Mouse (Mus musculus) bone marrow macrophage, adult 2 months (primary cell): Measurements from ENCODE around the gene Nynrin.

Source experiments
- CTCF ChIP-seq: IDR thresholded peaks from 2 replicates; pipeline ENCODE4 v1.5.1; 2012; ENCODE audit warnings: low read depth, mild to moderate bottlenecking, low read length, moderate library complexity
- POLR2A ChIP-seq: IDR thresholded peaks from 2 replicates; pipeline ENCODE4 v1.6.1; 2012; ENCODE audit warnings: mild to moderate bottlenecking, low read depth, low read length, borderline replicate concordance

DNA sequence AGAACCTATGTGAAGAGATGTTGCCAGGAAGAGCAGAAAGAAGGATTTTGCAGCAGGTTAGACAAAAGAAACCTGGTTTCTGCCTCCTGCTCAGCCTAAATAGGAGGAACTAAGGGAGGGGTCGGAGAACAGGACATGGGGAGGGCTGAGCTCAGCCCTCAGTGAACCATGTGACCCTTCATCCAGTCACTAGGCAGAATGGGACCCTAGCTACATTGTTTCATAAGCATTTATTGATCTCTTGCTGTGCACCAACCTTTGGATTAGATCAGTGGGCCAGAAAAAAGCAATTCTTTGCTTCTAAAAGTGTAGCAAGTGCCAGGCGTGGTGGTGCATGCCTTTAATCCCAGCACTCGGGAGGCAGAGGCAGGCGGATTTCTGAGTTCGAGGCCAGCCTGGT, 15.5 kb upstream of the Nynrin start:
- TF ChIP-seq CTCF (no peak), POLR2A (no peak)
